Mouse (Mus musculus) forebrain, embryonic 12.5 days (tissue): Measurements from ENCODE around the gene Tgif1. TPM values are rescaled to one million over a fixed set of nuclear protein-coding genes. Genes with fewer than 3 reads are reported as not detected.
"Not testable (repeated sequence)": the region's sequence is repeated elsewhere in the genome, so short reads cannot be mapped to it uniquely, and the experiment has no call there.

Source experiments
- ATAC-seq: fragments of 200-750 bp; cut with Nextera tagmentation; 2 replicates; pipeline ENCODE4 v1.8.0; 2017; ENCODE audit warnings: moderate TSS enrichment; ENCODE audit not compliant: low FRiP score
- H3K27ac ChIP-seq: fragments of 300-500 bp; sonication (generic); 2 replicates; pipeline ENCODE4 v1.5.1; 2016; ENCODE audit warnings: mild to moderate bottlenecking
- H3K27me3 ChIP-seq: fragments of 300-500 bp; sonication (generic); 2 replicates; pipeline ENCODE4 v1.6.1; 2016; ENCODE audit warnings: mild to moderate bottlenecking
- H3K36me3 ChIP-seq: fragments of 300-500 bp; sonication (generic); replicated peaks from 2 replicates; pipeline ENCODE4 v1.6.1; 2016; ENCODE audit warnings: mild to moderate bottlenecking
- H3K4me1 ChIP-seq: fragments of 300-500 bp; sonication (generic); 2 replicates; pipeline ENCODE4 v1.6.1; 2016
- H3K4me2 ChIP-seq: fragments of 300-500 bp; sonication (generic); 2 replicates; pipeline ENCODE4 v1.6.1; 2016; ENCODE audit warnings: mild to moderate bottlenecking, moderate library complexity
- H3K4me3 ChIP-seq: fragments of 300-500 bp; sonication (generic); replicated peaks from 2 replicates; pipeline ENCODE4 v1.5.1; 2016; ENCODE audit warnings: mild to moderate bottlenecking
- H3K9ac ChIP-seq: fragments of 300-500 bp; sonication (generic); 2 replicates; pipeline ENCODE4 v1.6.1; 2016; ENCODE audit warnings: mild to moderate bottlenecking
- H3K9me3 ChIP-seq: fragments of 300-500 bp; sonication (generic); 2 replicates; pipeline ENCODE4 v1.6.1; 2016
- WGBS: fragments of 180-500 bp; shearing (Covaris S2); methylation state at CpG from one replicate; pipeline ENCODE4 v1.1.7; 2016; 5-methylcytosine and 5-hydroxymethylcytosine counted together
- polyA plus RNA-seq: library from polyadenylated mRNA; unstranded; fragments of >200 nt; fragmentation: Nextera tagmentation; extraction: Ambion mirVana; gene quantifications from 2 replicates; pipeline ENCODE4 v1.2.1, GENCODE M21; 2016

Gene Tgif1
- polyA plus RNA-seq, 1 experiment from 2014 or later = 52.6 TPM

DNA sequence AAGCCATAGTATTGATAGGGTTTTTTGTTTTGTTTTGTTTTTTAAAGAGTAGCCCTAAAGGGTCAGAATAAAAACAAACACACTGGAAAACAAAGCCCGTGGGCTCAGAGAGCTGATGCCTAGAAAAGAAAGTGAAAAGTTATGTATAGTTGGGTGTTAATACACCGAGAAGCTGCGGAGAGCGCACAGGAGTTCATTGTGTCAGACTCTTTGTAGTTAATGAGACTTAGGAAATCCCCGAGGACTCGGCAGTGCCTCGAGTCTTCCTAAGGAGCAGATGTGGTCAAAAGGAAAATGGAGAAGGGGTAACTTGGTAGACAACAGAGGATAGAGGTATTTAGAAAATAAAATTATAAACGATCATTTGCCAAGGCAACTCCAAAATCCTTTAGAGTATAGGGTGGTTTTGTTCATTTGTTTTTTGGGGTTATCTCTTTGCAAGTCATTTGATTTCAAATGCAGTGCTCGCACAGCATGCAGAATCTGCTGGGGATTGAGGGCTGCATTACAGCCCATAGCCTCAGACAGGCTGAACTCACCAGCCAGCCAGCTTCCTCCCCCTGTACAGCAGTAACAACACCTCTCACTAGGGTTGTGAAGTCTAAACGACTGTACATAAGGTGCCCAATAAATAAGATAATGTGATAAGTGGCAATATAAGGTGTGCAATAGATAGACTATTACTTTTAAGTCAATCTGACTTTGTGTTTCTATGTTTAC lies 18.1 kb downstream of the Tgif1 start:
- Histone ChIP-seq H3K9me3 (no peaks in the 10 kb centered on the region), H3K27me3 (peaks cover 23% of the 10 kb centered on the region; the same call in 1 of the 2 replicates), H3K9ac (peak overlapping the region; percentile 40), H3K27ac (peak overlapping the region; percentile 19; the same call in 1 of the 2 replicates), H3K4me3 (peak overlapping the region; percentile 43), H3K36me3 (0 out of 2 replicates have a peak, but pooled peaks cover 5% of the 10 kb centered on the region), H3K4me1 (peaks cover 9% of the 10 kb centered on the region), H3K4me2 (peak overlapping the region; percentile 77)
- WGBS = 1% methylated on average over 10 of the region's 10 CpGs
- no peak for ATAC-seq

DNA sequence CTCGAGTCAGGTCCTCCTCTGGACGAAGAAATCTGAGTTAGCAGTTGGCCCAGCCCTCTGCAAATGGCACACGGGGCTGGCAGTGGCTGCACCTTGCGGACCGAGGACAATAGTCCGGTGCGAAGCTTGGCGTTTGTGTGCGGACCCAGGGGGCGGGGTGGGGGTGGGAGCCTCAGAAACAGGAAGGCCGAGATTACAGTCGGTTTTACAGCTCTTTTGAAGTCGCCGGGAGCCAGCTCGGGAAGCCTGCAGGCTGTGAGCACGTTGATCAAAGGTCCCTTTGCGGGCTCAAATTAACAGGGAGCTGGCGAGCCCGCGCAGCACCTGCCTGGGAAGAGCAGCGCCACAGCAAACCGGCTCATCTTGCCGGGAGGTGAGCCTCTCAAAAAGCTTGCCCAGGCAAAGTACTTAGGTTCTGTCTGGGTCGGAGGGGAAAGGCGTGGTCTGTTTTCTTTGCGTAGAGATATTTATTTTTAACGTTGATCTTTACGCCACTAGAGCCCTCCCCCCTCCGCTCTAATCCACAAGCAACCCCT lies 18.8 kb downstream of the Tgif1 start:
- WGBS = under 1% methylated on average over 29 of the region's 29 CpGs
- Histone ChIP-seq H3K4me1 (peaks cover 9% of the 10 kb centered on the region), H3K9me3 (no peaks in the 10 kb centered on the region), H3K4me3 (peak overlapping the region; percentile 43), H3K27ac (peak overlapping the region; percentile 19), H3K36me3 (no peaks in the 10 kb centered on the region), H3K9ac (peak overlapping the region; percentile 40), H3K27me3 (peaks cover 23% of the 10 kb centered on the region; the same call in 1 of the 2 replicates), H3K4me2 (peak overlapping the region; percentile 77)
- ATAC-seq = peak; percentile 59

DNA sequence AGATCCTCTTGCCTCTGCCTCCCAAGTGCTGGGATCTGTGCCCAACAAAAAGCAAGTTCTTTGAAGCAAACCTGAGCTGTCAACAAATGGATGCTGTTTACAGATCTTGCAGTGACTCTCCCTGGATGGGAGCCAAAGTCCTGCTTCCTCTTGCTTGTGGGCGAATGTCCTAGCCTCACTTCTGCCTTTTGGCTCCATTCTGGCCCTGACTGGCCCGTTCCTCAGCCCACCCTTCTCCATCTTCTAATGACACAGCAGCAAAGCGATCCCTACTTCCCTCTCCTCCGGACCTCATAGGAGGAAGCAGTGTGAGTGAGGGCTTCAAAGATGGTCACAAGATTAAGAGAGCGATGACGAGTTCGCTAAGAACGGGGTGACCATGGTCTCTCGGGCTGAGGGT lies 20.8 kb downstream of the Tgif1 start:
- ATAC-seq = no peak
- Histone ChIP-seq H3K9me3 (no peaks in the 10 kb centered on the region), H3K36me3 (no peaks in the 10 kb centered on the region), H3K27ac (no peak overlapping the region), H3K4me3 (no peak overlapping the region), H3K4me2 (no peak overlapping the region), H3K9ac (no peak overlapping the region), H3K27me3 (peaks cover 23% of the 10 kb centered on the region; the same call in 1 of the 2 replicates), H3K4me1 (peaks cover 9% of the 10 kb centered on the region)
- WGBS = 92% methylated on average over 9 of the region's 9 CpGs

DNA sequence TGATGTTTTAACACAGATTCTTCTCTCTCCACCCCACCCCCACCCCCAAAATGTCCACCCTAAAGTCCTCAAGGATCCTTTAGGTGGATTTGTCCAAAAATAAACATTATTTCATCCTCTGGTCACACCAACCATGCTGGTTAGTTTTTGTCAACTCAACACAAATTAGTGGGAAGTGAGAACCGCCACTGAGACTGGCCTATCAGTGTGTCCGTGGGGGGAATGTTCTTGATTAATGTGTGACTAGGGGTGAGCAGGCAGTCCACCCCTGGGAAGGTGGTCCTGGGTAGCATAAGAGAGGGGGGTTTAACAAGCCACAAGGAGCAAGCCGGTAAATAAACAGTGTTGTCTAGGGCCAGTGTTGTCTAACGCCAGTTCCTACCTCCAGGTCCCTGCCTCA lies 21.8 kb downstream of the Tgif1 start:
- Histone ChIP-seq H3K9me3 (no peaks in the 10 kb centered on the region), H3K4me3 (no peak overlapping the region), H3K27me3 (peaks cover 20% of the 10 kb centered on the region; the same call in 1 of the 2 replicates), H3K36me3 (no peaks in the 10 kb centered on the region), H3K4me2 (no peak overlapping the region), H3K4me1 (peaks cover 9% of the 10 kb centered on the region), H3K27ac (no peak overlapping the region), H3K9ac (no peak overlapping the region)
- no peak for ATAC-seq
- 86% methylated on average over 4 of the region's 4 CpGs for WGBS

DNA sequence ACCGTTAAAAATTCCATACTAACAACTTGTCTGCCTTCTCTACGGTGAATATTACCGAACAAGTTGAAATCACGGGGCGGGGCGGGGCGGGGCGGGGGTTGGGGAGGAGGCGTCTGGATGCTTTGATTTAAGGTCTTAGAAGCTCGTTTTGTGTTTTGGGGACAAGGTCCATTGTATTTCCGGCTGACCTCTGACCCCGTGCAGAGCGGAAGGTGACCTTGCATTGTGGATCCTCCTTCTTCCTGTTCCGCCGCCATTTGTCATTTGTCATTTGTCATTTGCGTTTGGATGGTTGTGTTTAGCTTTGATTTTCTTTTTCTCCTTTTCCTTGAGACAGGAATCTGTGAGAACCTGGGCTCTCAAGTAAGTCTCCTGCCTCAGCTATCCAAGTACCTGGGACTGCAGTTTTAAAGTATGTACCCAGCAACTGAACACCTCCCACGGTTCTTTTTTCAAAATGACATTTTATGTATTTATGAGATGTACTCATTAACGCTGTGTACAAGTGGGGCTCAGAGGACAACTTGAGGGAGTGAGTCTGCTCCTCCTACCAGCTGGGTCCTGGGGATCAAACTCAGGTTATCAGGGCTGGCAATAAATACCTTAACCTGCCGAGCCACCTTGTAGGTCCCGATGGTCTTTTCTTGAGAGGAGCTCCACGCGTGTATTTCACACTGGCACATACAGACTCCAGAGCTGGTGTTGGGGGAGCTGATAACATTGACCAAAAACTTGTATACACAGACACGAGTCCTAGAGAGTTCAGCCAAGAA lies 23.2 kb downstream of the Tgif1 start:
- Histone ChIP-seq H3K4me1 (peaks cover 8% of the 10 kb centered on the region), H3K9me3 (no peaks in the 10 kb centered on the region), H3K4me3 (no peak overlapping the region), H3K36me3 (no peaks in the 10 kb centered on the region), H3K27ac (no peak overlapping the region), H3K27me3 (peaks cover 15% of the 10 kb centered on the region; the same call in 1 of the 2 replicates), H3K4me2 (no peak overlapping the region), H3K9ac (no peak overlapping the region)
- no peak for ATAC-seq
- 87% methylated on average over 23 of the region's 23 CpGs for WGBS

DNA sequence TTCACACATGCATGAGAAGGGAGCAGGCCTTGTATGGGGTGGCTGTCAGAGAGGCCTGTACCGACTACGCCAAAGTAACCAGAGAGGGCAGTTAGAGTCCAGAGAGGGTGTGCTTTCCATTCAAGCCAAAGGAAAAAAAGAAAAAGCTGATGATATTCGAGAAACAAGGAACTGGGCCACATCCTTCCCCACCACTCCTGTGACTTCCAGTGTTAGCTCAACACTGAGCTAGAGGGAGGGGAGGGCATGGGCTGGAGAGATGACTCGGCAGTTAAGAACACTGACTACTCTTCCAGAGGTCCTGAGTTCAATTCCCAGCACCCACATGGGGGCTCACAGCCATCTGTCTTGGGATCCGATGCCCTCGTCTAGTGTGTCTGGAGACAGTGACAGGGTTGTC lies 24.1 kb downstream of the Tgif1 start:
- Histone ChIP-seq H3K36me3 (no peaks in the 10 kb centered on the region), H3K27ac (no peak overlapping the region), H3K9me3 (no peaks in the 10 kb centered on the region), H3K4me1 (peaks cover under 1% of the 10 kb centered on the region; the same call in 1 of the 2 replicates), H3K9ac (no peak overlapping the region), H3K4me3 (no peak overlapping the region), H3K27me3 (peaks cover 15% of the 10 kb centered on the region; the same call in 1 of the 2 replicates), H3K4me2 (no peak overlapping the region)
- WGBS = 90% methylated on average over 6 of the region's 6 CpGs
- ATAC-seq = no peak

DNA sequence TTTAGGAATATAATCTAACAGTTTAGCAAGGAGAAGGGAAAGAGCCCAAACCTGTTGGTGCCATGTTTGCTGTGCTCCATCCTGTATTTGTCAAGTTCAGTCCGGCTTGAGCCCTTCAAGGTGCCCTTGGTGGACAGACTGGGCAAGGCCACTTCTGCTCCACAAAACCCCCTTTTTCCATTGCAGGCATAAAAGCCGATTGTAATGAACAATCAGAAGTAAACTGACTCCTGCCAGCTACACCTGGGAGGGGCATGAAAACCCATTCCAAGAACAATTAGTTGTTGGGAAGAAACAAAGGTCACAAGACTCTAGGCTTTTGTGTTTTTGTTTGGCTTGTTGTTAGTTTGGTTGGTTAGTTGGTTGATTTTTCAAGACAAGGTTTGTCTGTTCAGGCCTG lies 24.8 kb downstream of the Tgif1 start:
- Histone ChIP-seq H3K9me3 (no peaks in the 10 kb centered on the region), H3K4me3 (no peak overlapping the region)
- ATAC-seq = no peak

DNA sequence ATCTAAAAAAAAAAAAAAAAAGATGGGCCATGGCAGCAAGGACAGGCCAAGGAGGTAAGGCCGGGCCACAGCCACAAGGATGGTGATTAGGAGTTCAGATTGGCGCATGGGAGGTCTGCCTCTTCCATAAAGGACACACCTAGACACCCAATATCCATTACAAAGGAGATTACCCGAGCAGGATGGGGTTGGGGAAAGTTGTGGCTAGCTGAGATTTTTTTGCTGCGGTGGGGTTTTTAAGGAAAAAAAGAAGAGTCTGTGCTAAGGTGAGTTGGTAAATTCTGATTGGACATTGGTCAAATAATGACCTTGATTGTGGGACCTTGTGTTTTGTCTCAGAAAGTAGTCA lies 25.2 kb downstream of the Tgif1 start:
- WGBS = 81% methylated on average over 4 of the region's 4 CpGs
- H3K27ac ChIP-seq = no peak overlapping the region
- H3K27me3 ChIP-seq = peaks cover 9% of the 10 kb centered on the region; the same call in 1 of the 2 replicates
- H3K4me2 ChIP-seq = no peak overlapping the region
- H3K36me3 ChIP-seq = no peaks in the 10 kb centered on the region
- no peak overlapping the region for H3K4me3 ChIP-seq
- no peaks in the 10 kb centered on the region for H3K4me1 ChIP-seq
- no peaks in the 10 kb centered on the region for H3K9me3 ChIP-seq
- H3K9ac ChIP-seq = no peak overlapping the region
- no peak for ATAC-seq

More for the DNA sequence above, 24.8 kb downstream of the Tgif1 start:
- Histone ChIP-seq H3K27ac (no peak overlapping the region), H3K36me3 (no peaks in the 10 kb centered on the region), H3K4me2 (no peak overlapping the region), H3K27me3 (peaks cover 14% of the 10 kb centered on the region; the same call in 1 of the 2 replicates), H3K4me1 (no peaks in the 10 kb centered on the region), H3K9ac (no peak overlapping the region)
- 79% methylated on average over 2 of the region's 2 CpGs for WGBS

DNA sequence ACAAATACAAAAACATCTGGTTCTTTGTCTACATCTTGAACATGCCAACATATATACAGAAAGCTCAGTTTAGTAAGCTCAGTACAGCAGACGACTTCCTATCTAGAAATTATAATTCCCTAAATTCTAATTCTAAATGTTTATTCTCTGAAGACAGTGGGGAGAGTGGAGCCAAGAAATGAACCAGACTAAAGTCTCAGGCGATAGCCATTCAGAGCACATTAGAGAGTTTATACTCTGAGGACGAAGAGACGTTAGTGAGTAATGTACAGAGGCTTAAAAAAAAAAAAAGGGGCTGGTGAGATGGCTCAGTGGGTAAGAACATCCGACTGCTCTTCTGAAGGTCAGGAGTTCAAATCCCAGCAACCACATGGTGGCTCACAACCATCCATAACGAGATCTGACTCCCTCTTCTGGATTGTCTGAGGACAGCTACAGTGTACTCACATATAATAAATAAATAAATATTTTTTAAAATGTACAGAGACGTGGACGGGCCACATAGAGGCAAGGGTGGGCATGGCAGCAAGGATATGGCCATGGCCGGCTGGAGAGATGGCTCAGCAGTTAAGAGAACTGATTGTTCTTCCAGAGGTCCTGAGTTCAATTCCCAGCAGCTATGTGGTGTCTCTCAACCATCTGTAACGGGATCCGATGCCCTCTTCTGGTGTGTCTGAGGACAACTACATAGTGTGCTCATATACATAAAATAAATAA lies 25.7 kb downstream of the Tgif1 start:
- not testable (repeated sequence) for H3K4me2 ChIP-seq, H3K4me3 ChIP-seq, H3K9me3 ChIP-seq, H3K27ac ChIP-seq, H3K4me1 ChIP-seq, ATAC-seq, H3K27me3 ChIP-seq, H3K36me3 ChIP-seq, H3K9ac ChIP-seq
- WGBS = 85% methylated on average over 11 of the region's 11 CpGs

DNA sequence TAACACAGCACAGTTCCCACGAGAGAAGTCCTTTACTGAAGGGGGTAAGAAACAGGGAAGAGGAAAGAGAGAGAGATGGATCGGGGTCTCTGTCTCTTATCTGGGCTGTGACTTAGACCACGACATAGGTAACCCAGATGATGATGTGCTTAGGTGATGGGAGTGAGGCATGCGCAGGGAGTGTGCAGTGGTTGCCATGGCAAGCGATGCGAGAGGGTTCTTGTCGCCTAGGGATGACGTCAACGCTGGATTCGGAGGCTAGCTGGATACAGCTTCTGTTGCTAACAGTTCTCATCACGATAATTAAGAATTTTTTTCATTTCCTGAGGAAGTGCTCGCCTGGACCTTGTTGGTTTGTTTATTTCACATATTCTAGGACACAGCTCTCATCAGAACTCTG lies 27.1 kb downstream of the Tgif1 start:
- Histone ChIP-seq H3K27ac (no peak overlapping the region), H3K4me1 (no peaks in the 10 kb centered on the region), H3K27me3 (no peaks in the 10 kb centered on the region), H3K4me3 (no peak overlapping the region), H3K4me2 (no peak overlapping the region), H3K36me3 (no peaks in the 10 kb centered on the region), H3K9me3 (no peaks in the 10 kb centered on the region), H3K9ac (no peak overlapping the region)
- 81% methylated on average over 12 of the region's 12 CpGs for WGBS
- ATAC-seq = no peak

DNA sequence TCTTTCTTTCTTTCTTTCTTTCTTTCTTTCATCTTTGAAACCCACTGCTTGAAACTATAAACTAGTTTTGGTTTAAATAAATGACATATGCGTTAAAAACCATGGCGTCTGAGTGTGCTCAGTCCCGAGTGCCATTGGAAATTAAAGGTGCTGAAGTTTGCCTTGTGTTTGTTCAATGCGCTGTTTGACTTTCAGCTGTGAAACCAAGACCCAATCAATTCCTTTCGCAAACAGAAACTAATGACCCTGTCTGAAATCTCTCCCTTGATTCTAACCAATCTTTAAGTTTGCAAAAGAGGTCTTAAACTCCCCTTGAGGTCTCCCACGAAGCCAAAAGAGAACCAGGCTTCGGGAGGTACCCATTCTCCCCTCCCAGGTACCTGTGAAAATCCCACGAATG lies 30.3 kb downstream of the Tgif1 start:
- H3K4me1 ChIP-seq = 0 out of 2 replicates have a peak, but pooled peaks cover 4% of the 10 kb centered on the region
- no peak for ATAC-seq
- no peak overlapping the region for H3K4me2 ChIP-seq
- no peak overlapping the region for H3K4me3 ChIP-seq
- 86% methylated on average over 8 of the region's 8 CpGs for WGBS
- no peaks in the 10 kb centered on the region for H3K36me3 ChIP-seq
- no peak overlapping the region for H3K27ac ChIP-seq
- H3K9ac ChIP-seq = no peak overlapping the region
- no peaks in the 10 kb centered on the region for H3K9me3 ChIP-seq
- peaks cover 16% of the 10 kb centered on the region for H3K27me3 ChIP-seq
